Mouse (Mus musculus): ENCODE data around the gene Akr1c19.
A peak's percentile ranks its signal among the peaks of the same experiment; 100 is the strongest.
"Not testable (repeated sequence)": the region's sequence is repeated elsewhere in the genome, so short reads cannot be mapped to it uniquely, and the experiment has no call there.

Gene Akr1c19

GRCm38 (mm10) chr13:4228441-4228840 is at the start of gene Akr1c19:
Gene Akr1c19 (plus strand): TSS chr13:4228700.
- DNase-seq (ENCODE audit: low spot score) = peak; percentile 4

GRCm38 (mm10) chr13:4181321-4181720 is 47.2 kb upstream of the Akr1c19 start:
- DNase-seq (ENCODE audit: low spot score) = not testable (repeated sequence)

GRCm38 (mm10) chr13:4183116-4183515 is 45.4 kb upstream of the Akr1c19 start:
- DNase-seq (ENCODE audit: low spot score) = no peak

DNA sequence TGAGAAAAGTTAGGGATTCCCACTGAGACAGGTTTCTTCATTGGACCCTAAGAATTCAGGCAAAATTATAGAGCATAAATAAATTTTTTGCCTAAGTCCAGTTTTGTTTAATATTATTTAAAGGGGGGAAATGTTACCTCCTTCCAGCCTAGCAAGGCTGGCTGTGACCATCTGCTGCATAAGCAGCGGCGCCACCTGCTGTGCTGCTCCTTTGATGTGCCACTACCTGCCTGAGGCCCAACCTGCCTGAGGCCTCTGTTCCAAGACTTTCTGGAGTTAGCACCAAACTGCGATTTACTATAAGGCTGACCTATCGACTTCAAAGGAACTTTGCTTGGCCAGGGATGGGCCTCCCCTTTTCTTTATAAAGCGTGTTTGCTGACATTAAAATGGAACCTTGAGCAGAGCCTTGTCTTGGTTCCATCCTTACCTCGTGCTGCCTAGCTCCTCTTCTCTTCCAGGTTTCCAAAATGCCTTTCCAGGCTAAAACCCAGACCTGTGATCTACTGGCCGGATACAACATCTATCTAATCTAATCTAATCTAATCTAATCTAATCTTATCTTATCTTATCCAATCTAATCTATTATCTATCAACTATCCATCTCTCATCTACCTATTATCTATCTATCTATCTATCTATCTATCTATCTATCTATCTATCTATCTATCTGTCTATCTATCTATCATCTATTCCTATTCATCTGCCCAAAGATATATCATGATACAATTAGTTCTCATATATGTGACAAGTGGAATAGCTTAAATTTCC is 41.7 kb upstream of the Akr1c19 start:
- not testable (repeated sequence) for DNase-seq (ENCODE audit: low spot score)

DNA sequence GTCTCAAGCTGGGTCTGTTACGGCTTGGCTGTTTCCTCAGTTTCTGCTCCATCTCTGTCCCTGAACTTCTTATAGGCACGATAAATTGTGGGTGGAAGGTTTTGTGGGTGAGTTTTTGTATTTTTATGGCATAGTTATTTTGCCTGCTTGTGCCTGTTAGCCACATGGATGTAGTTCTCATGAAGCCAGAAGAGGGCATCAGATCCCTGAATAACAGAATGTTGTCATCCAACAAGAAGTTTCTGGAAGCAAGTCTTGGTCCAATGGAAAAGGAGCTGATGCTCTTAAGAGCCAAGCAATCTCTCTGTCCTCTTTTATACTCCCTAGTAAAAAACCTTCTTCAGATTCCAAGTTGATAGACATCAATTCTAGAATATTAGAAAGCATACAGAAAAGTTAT is 40.3 kb upstream of the Akr1c19 start:
- DNase-seq (ENCODE audit: low spot score) = no peak

- DNase-seq (ENCODE audit: low spot score) = peak; percentile 44
These were observed 37.6 kb upstream of the Akr1c19 start, which contains the start of gene Akr1c13 for GRCm38 (mm10) chr13:4190904-4191303. Gene Akr1c13 (plus strand): TSS chr13:4191150.

- DNase-seq (ENCODE audit: low spot score) = no peak
These were observed 36.0 kb upstream of the Akr1c19 start for GRCm38 (mm10) chr13:4192511-4192910.

- DNase-seq (ENCODE audit: low spot score) = no peak
These were observed 22.2 kb upstream of the Akr1c19 start for GRCm38 (mm10) chr13:4206147-4206903.

- DNase-seq (ENCODE audit: low spot score) = no peak
These were observed 16.8 kb upstream of the Akr1c19 start for GRCm38 (mm10) chr13:4211560-4212299.

- no peak for DNase-seq (ENCODE audit: low spot score)
These were observed 16.2 kb upstream of the Akr1c19 start for GRCm38 (mm10) chr13:4212309-4212708.

GRCm38 (mm10) chr13:4215496-4215895 is 13.0 kb upstream of the Akr1c19 start:
- DNase-seq (ENCODE audit: low spot score) = not testable (repeated sequence)

GRCm38 (mm10) chr13:4230841-4231623 is 2.5 kb downstream of the Akr1c19 start:
- no peak for DNase-seq (ENCODE audit: low spot score)

DNA sequence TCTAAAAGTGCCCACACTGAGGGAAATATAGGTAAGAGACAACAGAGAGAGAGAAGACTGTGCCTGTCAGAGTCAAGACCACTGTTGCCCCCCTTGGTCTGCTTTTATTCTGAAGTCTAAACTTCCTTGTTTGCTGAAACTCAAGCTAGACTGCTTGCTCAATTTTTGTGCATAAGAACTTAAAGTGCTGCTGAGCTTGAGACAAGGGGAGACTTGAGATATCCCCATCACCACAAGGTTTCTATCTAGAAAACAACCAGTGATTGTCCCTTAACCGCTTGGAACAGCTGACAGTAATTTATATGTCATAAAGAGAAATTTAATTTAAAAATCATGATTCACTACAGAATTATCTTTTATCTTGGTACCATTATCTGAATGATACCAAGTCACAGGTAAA is 4.6 kb downstream of the Akr1c19 start:
- DNase-seq (ENCODE audit: low spot score) = no peak

- DNase-seq (ENCODE audit: low spot score) = no peak
These were observed 5.2 kb downstream of the Akr1c19 start for GRCm38 (mm10) chr13:4233536-4234172.

DNA sequence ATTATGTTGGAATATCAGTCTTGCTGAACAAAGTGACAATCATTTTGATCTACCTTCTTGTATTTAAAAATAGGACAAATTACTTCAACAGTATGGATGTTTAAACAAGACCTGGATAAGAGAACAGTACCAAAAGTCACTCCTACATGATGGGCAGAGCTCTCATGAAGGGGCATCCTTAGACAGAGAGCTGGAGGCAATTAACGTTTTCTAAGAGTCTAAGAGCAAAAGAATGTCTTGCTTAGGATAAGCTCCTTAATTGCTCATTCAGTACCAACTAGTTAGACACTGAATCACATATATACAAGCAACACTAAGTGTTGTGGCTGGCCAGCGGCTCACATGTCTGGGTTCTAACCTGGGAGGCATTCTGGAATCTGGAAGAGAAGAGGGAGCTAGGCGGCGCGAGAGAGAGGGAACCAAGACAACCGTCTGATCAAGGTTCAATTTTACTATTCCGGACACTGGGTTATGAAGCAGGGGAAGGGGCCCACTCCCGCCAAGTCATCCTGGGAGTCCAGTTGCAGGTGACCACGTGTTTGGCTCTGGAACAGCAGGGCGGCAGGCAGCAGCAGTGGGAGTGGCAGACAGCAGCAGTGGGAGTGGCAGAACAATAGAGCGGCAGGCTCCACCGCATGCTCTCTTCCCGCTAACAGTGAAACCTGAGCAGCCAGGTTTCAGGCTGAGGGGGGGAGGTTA is 16.5 kb downstream of the Akr1c19 start:
- peak; percentile 11 for DNase-seq (ENCODE audit: low spot score)

DNA sequence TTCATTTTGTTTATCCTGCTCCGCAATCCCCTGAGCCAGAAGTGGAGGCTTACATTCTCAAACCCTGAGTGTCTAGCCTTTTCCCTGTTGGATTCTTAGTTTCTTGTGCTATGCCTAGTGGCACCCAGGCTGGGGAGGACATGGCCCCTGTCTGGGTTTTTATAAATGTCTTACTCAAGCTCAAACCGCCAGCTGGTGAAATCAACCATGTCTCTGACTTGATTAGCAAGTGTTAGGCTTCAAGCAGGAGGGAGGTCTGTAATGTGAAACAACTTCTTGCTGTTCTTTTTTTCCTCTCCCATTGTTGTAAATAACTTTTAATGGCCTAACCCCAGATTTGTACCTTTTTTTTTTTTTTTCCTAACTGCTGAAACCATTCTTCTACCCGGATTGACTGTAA is 20.8 kb downstream of the Akr1c19 start:
- no peak for DNase-seq (ENCODE audit: low spot score)

- DNase-seq (ENCODE audit: low spot score) = not testable (repeated sequence)
These were observed 28.4 kb downstream of the Akr1c19 start for GRCm38 (mm10) chr13:4256894-4257293.

DNA sequence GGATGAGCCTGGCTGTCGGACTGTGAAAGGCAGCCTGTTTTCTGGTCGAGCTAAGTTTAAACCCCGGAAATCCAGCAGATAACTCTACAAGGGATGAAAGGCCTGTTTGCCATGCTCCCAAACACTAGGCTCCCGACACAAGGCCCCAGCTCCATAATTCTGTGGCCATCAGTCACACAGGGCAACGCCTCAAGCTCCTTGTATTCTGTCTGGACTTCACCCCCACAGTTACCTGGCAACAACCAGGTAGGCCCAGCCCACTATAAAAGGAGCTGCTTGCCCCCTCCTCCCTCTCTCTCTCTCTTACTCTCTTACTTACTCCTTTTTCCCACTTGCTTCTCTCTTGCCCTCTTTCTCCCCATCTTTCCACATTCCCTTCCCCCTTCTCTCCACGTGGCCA is 28.8 kb downstream of the Akr1c19 start:
- no peak for DNase-seq (ENCODE audit: low spot score)

GRCm38 (mm10) chr13:4264612-4265011 is 36.1 kb downstream of the Akr1c19 start:
- DNase-seq (ENCODE audit: low spot score) = no peak

GRCm38 (mm10) chr13:4265047-4265446 is 36.5 kb downstream of the Akr1c19 start:
- DNase-seq (ENCODE audit: low spot score) = no peak

DNA sequence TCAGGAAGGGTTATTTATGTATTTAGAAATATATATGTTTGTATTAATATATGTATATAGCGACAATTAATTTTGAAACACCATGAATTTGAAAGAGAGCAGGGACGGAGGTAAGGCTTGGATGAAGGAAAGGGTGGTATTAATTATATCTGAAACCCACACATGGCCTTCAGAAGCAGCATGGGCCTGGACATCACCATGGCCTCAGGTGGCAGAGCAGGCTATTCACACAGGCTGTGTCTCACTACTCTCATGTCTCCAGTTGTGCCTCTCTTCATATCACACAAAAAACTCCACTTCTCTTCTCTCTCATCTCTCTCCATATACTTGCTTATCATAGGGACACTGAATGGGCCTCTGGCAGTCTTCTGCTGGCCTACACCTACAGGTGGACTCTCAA is 37.0 kb downstream of the Akr1c19 start:
- DNase-seq (ENCODE audit: low spot score) = not testable (repeated sequence)
